Mouse (Mus musculus): ENCODE data around the gene Fermt1.

DNA sequence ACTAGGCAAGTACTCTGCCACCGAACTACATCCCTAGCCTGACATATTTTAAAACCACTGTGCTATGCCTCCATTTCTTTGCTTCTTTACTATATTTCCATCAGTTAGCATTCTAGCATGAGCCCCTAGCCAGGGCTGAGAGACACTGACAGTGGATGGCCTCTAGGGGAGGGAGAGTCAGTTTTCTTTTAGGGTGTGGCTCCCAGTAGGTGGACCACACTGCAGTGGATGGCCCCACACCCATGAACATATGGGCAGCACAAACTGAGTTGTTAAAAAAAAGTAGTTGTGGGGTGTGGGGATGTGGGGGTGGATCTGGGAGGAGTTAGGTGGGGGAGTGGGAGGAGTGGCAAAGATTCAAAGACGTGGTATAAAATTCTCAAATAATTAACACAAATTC is 27.6 kb upstream of the Fermt1 start:
- no peak for TF ChIP-seq POLR2A (IDR thresholded peaks at IDR 0.05; ENCODE audit: insufficient read length, low read depth)
- TF ChIP-seq E2F4 (IDR thresholded peaks at IDR 0.05; ENCODE audit: insufficient read depth) = no peak

Measured in myocyte (in vitro differentiated cells).